Mouse (Mus musculus) intestine, postnatal 0 days (tissue): ENCODE results near the gene Zbtb40. TPM values are rescaled to one million over a fixed set of nuclear protein-coding genes. Genes with fewer than 3 reads are reported as not detected.

Source experiments
- ATAC-seq: fragments of 200-750 bp; cut with Nextera tagmentation; 2 replicates; pipeline ENCODE4 v1.8.0; 2017; ENCODE audit warnings: mild to moderate bottlenecking, moderate TSS enrichment, moderate library complexity
- H3K27ac ChIP-seq: fragments of 300-500 bp; sonication (generic); 2 replicates; pipeline ENCODE4 v1.5.1; 2014; ENCODE audit warnings: mild to moderate bottlenecking, low read depth, low read length, moderate library complexity
- H3K27me3 ChIP-seq: fragments of 300-500 bp; sonication (generic); replicated peaks from 2 replicates; pipeline ENCODE4 v1.6.1; 2014; ENCODE audit warnings: low read length, mixed read lengths; ENCODE audit not compliant: control insufficient read depth, insufficient read depth
- H3K36me3 ChIP-seq: fragments of 300-500 bp; sonication (generic); 2 replicates; pipeline ENCODE4 v1.6.1; 2014; ENCODE audit warnings: mild to moderate bottlenecking, moderate library complexity; ENCODE audit not compliant: control insufficient read depth, insufficient read depth
- H3K4me1 ChIP-seq: fragments of 300-500 bp; sonication (generic); replicated peaks from 2 replicates; pipeline ENCODE4 v1.6.1; 2014; ENCODE audit warnings: antibody characterized with exemption, low read length, mixed read lengths; ENCODE audit not compliant: control insufficient read depth, insufficient read depth
- H3K4me2 ChIP-seq: fragments of 300-500 bp; sonication (generic); replicated peaks from 2 replicates; pipeline ENCODE4 v1.6.1; 2014; ENCODE audit warnings: low read depth, mild to moderate bottlenecking, moderate library complexity
- H3K4me3 ChIP-seq: fragments of 300-500 bp; sonication (generic); 2 replicates; pipeline ENCODE4 v1.5.1; 2014; ENCODE audit warnings: low read depth, low read length
- H3K9ac ChIP-seq: fragments of 300-500 bp; sonication (generic); 2 replicates; pipeline ENCODE4 v1.6.1; 2014; ENCODE audit warnings: mild to moderate bottlenecking, low read depth, low read length
- H3K9me3 ChIP-seq: fragments of 300-500 bp; sonication (generic); 2 replicates; pipeline ENCODE4 v1.6.1; 2016; ENCODE audit warnings: mixed run types; ENCODE audit not compliant: control insufficient read depth
- CTCF ChIP-seq: sonication (generic); IDR thresholded peaks from 2 replicates; pipeline ENCODE4 v1.5.1; 2016; ENCODE audit warnings: low read depth, mild to moderate bottlenecking, control low read depth, antibody characterized with exemption, moderate library complexity
- WGBS: fragments of 180-500 bp; shearing (Covaris S2); extraction: QIAGEN DNeasy Blood & Tissue Kit; methylation state at CpG from one replicate; pipeline ENCODE4 v1.1.7; 2014; 5-methylcytosine and 5-hydroxymethylcytosine counted together
- polyA plus RNA-seq: library from polyadenylated mRNA; unstranded; fragments of >200 nt; fragmentation: Nextera tagmentation; extraction: Ambion mirVana; gene quantifications from 2 replicates; pipeline ENCODE4 v1.2.1, GENCODE M21; 2015

Gene Zbtb40
- polyA plus RNA-seq, 1 experiment from 2014 or later, result 0.85 TPM

GRCm38 (mm10) chr4:137014654-137015475 lies 33.7 kb downstream of the Zbtb40 start:
- Histone ChIP-seq H3K4me1 (no peaks in the 10 kb centered on the region), H3K27ac (no peak overlapping the region), H3K4me2 (no peak overlapping the region), H3K9me3 (no peaks in the 10 kb centered on the region), H3K27me3 (no peaks in the 10 kb centered on the region), H3K4me3 (no peak overlapping the region), H3K36me3 (peaks cover 31% of the 10 kb centered on the region), H3K9ac (no peak overlapping the region)
- WGBS, result 90% methylated on average over 18 of the region's 18 CpGs
- ATAC-seq, result no peak
- TF ChIP-seq CTCF, result no peak

GRCm38 (mm10) chr4:137014124-137014523 lies 34.5 kb downstream of the Zbtb40 start:
- Histone ChIP-seq H3K4me2 (no peak overlapping the region), H3K36me3 (peaks cover 31% of the 10 kb centered on the region), H3K4me1 (no peaks in the 10 kb centered on the region), H3K4me3 (no peak overlapping the region), H3K27ac (no peak overlapping the region), H3K9ac (no peak overlapping the region), H3K9me3 (no peaks in the 10 kb centered on the region), H3K27me3 (no peaks in the 10 kb centered on the region)
- WGBS, result 92% methylated on average over 8 of the region's 8 CpGs
- no peak for ATAC-seq
- no peak for TF ChIP-seq CTCF

- peaks cover 8% of the 10 kb centered on the region for H3K36me3 ChIP-seq
- WGBS, result 90% methylated on average over 8 of the region's 8 CpGs
- H3K4me1 ChIP-seq, result no peaks in the 10 kb centered on the region
- no peak overlapping the region for H3K27ac ChIP-seq
- no peaks in the 10 kb centered on the region for H3K27me3 ChIP-seq
- no peak for TF ChIP-seq CTCF
- ATAC-seq, result no peak
- no peak overlapping the region for H3K4me3 ChIP-seq
- no peak overlapping the region for H3K9ac ChIP-seq
- no peak overlapping the region for H3K4me2 ChIP-seq
- no peaks in the 10 kb centered on the region for H3K9me3 ChIP-seq
Observed at GRCm38 (mm10) chr4:137006966-137007365, 41.6 kb downstream of the Zbtb40 start.

GRCm38 (mm10) chr4:137001825-137002224 lies 46.8 kb downstream of the Zbtb40 start:
- H3K9ac ChIP-seq, result no peak overlapping the region
- TF ChIP-seq CTCF, result no peak
- H3K4me1 ChIP-seq, result no peaks in the 10 kb centered on the region
- H3K27ac ChIP-seq, result no peak overlapping the region
- peaks cover 36% of the 10 kb centered on the region for H3K36me3 ChIP-seq
- no peaks in the 10 kb centered on the region for H3K27me3 ChIP-seq
- H3K4me3 ChIP-seq, result no peak overlapping the region
- H3K4me2 ChIP-seq, result no peak overlapping the region
- WGBS, result 78% methylated on average over 3 of the region's 3 CpGs
- no peak for ATAC-seq
- H3K9me3 ChIP-seq, result no peaks in the 10 kb centered on the region

- H3K4me3 ChIP-seq, result no peak overlapping the region
- H3K27me3 ChIP-seq, result no peaks in the 10 kb centered on the region
- H3K27ac ChIP-seq, result no peak overlapping the region
- 88% methylated on average over 7 of the region's 7 CpGs for WGBS
- no peak for TF ChIP-seq CTCF
- H3K36me3 ChIP-seq, result peaks cover 40% of the 10 kb centered on the region
- ATAC-seq, result no peak
- no peak overlapping the region for H3K4me2 ChIP-seq
- H3K9ac ChIP-seq, result no peak overlapping the region
- H3K4me1 ChIP-seq, result no peaks in the 10 kb centered on the region
- no peaks in the 10 kb centered on the region for H3K9me3 ChIP-seq
Observed at GRCm38 (mm10) chr4:137001020-137001419, 47.6 kb downstream of the Zbtb40 start.

GRCm38 (mm10) chr4:136998371-136998770 lies 50.2 kb downstream of the Zbtb40 start:
- peaks cover 59% of the 10 kb centered on the region for H3K36me3 ChIP-seq
- H3K4me1 ChIP-seq, result no peaks in the 10 kb centered on the region
- WGBS, result 77% methylated on average over 7 of the region's 7 CpGs
- TF ChIP-seq CTCF, result no peak
- no peak for ATAC-seq
- no peaks in the 10 kb centered on the region for H3K27me3 ChIP-seq
- no peak overlapping the region for H3K4me3 ChIP-seq
- no peak overlapping the region for H3K27ac ChIP-seq
- no peaks in the 10 kb centered on the region for H3K9me3 ChIP-seq
- H3K9ac ChIP-seq, result no peak overlapping the region
- no peak overlapping the region for H3K4me2 ChIP-seq
